ENCODE assay signal across 25 mouse cellular contexts in the genomic region with DNA sequence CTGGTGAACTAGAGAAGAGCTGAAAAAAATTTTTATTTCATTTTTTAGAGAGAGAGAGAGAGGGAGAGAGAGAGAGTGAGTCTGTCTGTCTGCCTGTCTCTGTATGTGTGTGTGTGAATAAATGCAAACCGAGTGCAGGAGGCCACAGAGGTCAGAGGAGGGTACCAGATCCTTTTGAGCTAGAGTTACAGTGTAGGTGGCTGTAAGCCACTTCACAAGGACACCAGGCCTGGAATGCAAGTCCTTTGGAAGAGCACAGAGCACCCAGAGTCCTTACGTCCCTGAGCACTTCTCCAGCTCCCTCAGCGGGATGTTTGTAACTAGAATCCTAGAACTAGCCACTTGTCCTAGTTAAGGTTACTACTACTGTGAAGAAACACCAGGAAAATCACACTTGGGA. TPM values are rescaled to one million over a fixed set of nuclear protein-coding genes. Genes with fewer than 3 reads are reported as not detected.
DNase-seq lines count a peak whose midpoint lies in the region; ATAC-seq and TF ChIP-seq lines count a peak whose summit lies in the region.
"Had no signal": no experiment of that assay in that cellular context is flagged by ENCODE, and none has a peak within 500 bp of the region (broad histone marks: within the 10 kb centered on the region; RNA-seq: fewer than 3 reads in every experiment).

No protein-coding gene starts in this region.

- no peak for ATAC-seq in heart, postnatal 0 days (ENCODE audit: insufficient read depth, low read depth)
- ATAC-seq in midbrain, embryonic 13.5 days: no peak
- ATAC-seq: forebrain, embryonic 14.5 days had no signal

- peak overlapping the region; percentile 69 for H3K27ac ChIP-seq in gastrocnemius, adult 2 months
- H3K27ac ChIP-seq in heart, adult 2 months: no peak overlapping the region
- 0 out of 2 replicates have a peak overlapping the region, but pooled peaks have one; percentile 9 for H3K27ac ChIP-seq in heart, postnatal 0 days (ENCODE audit: low read depth)
- no peak overlapping the region for H3K27ac ChIP-seq in heart, embryonic 10.5 days
- no peak overlapping the region for H3K27ac ChIP-seq in midbrain, embryonic 13.5 days
- H3K27ac ChIP-seq: embryonic facial prominence, embryonic 13.5 days; embryonic facial prominence, embryonic 15.5 days; forebrain, embryonic 10.5 days; forebrain, embryonic 12.5 days had no signal

- TF ChIP-seq EP300 in heart, adult 2 months (IDR thresholded peaks at IDR 0.05; ENCODE audit: insufficient read depth, low read depth, low read length): 0 out of 2 replicates have a peak, but pooled peaks have one; percentile 16
- no peak for TF ChIP-seq EP300 in heart, postnatal 0 days (IDR thresholded peaks at IDR 0.05; ENCODE audit: low read depth)

- H3K9me3 ChIP-seq in heart, postnatal 0 days (replicated peaks; ENCODE audit: control insufficient read depth, low read length): 0 out of 2 replicates have a peak, but pooled peaks cover 4% of the 10 kb centered on the region
- H3K9me3 ChIP-seq in heart, embryonic 10.5 days: no peaks in the 10 kb centered on the region
- H3K9me3 ChIP-seq in midbrain, embryonic 13.5 days: no peaks in the 10 kb centered on the region
- H3K9me3 ChIP-seq: embryonic facial prominence, embryonic 13.5 days; embryonic facial prominence, embryonic 15.5 days; forebrain, embryonic 10.5 days; forebrain, embryonic 12.5 days had no signal

- no peaks in the 10 kb centered on the region for H3K79me2 ChIP-seq in heart, adult 2 months (replicated peaks; ENCODE audit: control insufficient read depth, insufficient read depth, low read length)

- DNase-seq in gastrocnemius, adult 2 months: no peak
- DNase-seq in gastrocnemius, postnatal 25 days: no peak
- no peak for DNase-seq in heart, adult 2 months
- DNase-seq in heart, postnatal 10 days: no peak
- DNase-seq in heart, postnatal 0 days (ENCODE audit: low spot score): no peak
- no peak for DNase-seq in heart, embryonic 10.5 days (ENCODE audit: low spot score)
- DNase-seq: adrenal gland, adult 2 months; adrenal gland, postnatal 10 days; adrenal gland, postnatal 25 days; cerebellum, adult 11 months; cerebellum, adult 18-20 months; cerebellum, adult 8-10 months; cerebellum, adult 9-11 months; cerebellum, postnatal 14 days; cerebellum, postnatal 36 days; embryo, embryonic 11 days had no signal

- intact Hi-C loops in gastrocnemius, adult 2 months (cut with DNase I): no loop called here
- intact Hi-C loops in heart, adult 2 months (cut with DNase I): no loop called here
- intact Hi-C loops in heart, postnatal 10 days (cut with DNase I): no loop called here

- H3K27me3 ChIP-seq in heart, adult 2 months (ENCODE audit: control insufficient read depth, insufficient read depth, low read length): no peaks in the 10 kb centered on the region
- H3K27me3 ChIP-seq in heart, postnatal 0 days (ENCODE audit: control insufficient read depth, insufficient read depth, low read length): no peaks in the 10 kb centered on the region
- no peaks in the 10 kb centered on the region for H3K27me3 ChIP-seq in heart, embryonic 10.5 days (ENCODE audit: insufficient read depth, poor library complexity, severe bottlenecking)
- H3K27me3 ChIP-seq in midbrain, embryonic 13.5 days: no peaks in the 10 kb centered on the region
- H3K27me3 ChIP-seq: embryonic facial prominence, embryonic 13.5 days; embryonic facial prominence, embryonic 15.5 days; forebrain, embryonic 12.5 days had no signal

- TF ChIP-seq POLR2A in heart, adult 2 months (IDR thresholded peaks at IDR 0.05; ENCODE audit: insufficient read depth, low read depth, low read length): no peak

- no peak overlapping the region for H3K9ac ChIP-seq in heart, adult 2 months (ENCODE audit: low read depth, low read length)
- H3K9ac ChIP-seq in heart, postnatal 0 days (replicated peaks; ENCODE audit: low read depth, low read length): no peak overlapping the region
- H3K9ac ChIP-seq in midbrain, embryonic 13.5 days (replicated peaks): no peak overlapping the region
- H3K9ac ChIP-seq: embryonic facial prominence, embryonic 13.5 days; embryonic facial prominence, embryonic 15.5 days; forebrain, embryonic 12.5 days had no signal

- no peaks in the 10 kb centered on the region for H3K4me1 ChIP-seq in heart, adult 2 months (ENCODE audit: control insufficient read depth, insufficient read depth, low read length)
- H3K4me1 ChIP-seq in heart, postnatal 0 days (ENCODE audit: control insufficient read depth, insufficient read depth): no peaks in the 10 kb centered on the region
- 0 out of 2 replicates have a peak, but pooled peaks cover 3% of the 10 kb centered on the region for H3K4me1 ChIP-seq in heart, embryonic 10.5 days
- no peaks in the 10 kb centered on the region for H3K4me1 ChIP-seq in midbrain, embryonic 13.5 days (replicated peaks)
- H3K4me1 ChIP-seq: embryonic facial prominence, embryonic 13.5 days; embryonic facial prominence, embryonic 15.5 days; forebrain, embryonic 10.5 days; forebrain, embryonic 12.5 days had no signal

- WGBS in heart, adult 2 months: 69% methylated on average over 3 of the region's 3 CpGs
- WGBS in heart, postnatal 0 days: 45% methylated on average over 3 of the region's 3 CpGs
- 68% methylated on average over 3 of the region's 3 CpGs for WGBS in heart, embryonic 10.5 days
- WGBS in midbrain, embryonic 13.5 days: 90% methylated on average over 3 of the region's 3 CpGs

- no peak overlapping the region for H3K4me2 ChIP-seq in heart, postnatal 0 days (ENCODE audit: low read depth, low read length)
- H3K4me2 ChIP-seq in midbrain, embryonic 13.5 days (replicated peaks): no peak overlapping the region
- H3K4me2 ChIP-seq: embryonic facial prominence, embryonic 13.5 days; embryonic facial prominence, embryonic 15.5 days; forebrain, embryonic 12.5 days had no signal

- TF ChIP-seq CTCF in gastrocnemius, adult 2 months (IDR thresholded peaks at IDR 0.05): no peak
- TF ChIP-seq CTCF in heart, adult 2 months (IDR thresholded peaks at IDR 0.05): no peak
- no peak for TF ChIP-seq CTCF in heart, postnatal 0 days (IDR thresholded peaks at IDR 0.05; ENCODE audit: low read depth)

- H3K36me3 ChIP-seq in heart, adult 2 months (ENCODE audit: control insufficient read depth, insufficient read depth, low read length): no peaks in the 10 kb centered on the region; the same call in 1 of the 2 replicates
- peaks cover 78% of the 10 kb centered on the region for H3K36me3 ChIP-seq in heart, postnatal 0 days (replicated peaks; ENCODE audit: control insufficient read depth, insufficient read depth, low read length)
- peaks cover 86% of the 10 kb centered on the region for H3K36me3 ChIP-seq in heart, embryonic 10.5 days
- H3K36me3 ChIP-seq in midbrain, embryonic 13.5 days: peaks cover 71% of the 10 kb centered on the region

- H3K4me3 ChIP-seq in gastrocnemius, adult 2 months: no peak overlapping the region
- no peak overlapping the region for H3K4me3 ChIP-seq in heart, adult 2 months
- no peak overlapping the region for H3K4me3 ChIP-seq in heart, postnatal 0 days (ENCODE audit: low read depth, low read length)
- no peak overlapping the region for H3K4me3 ChIP-seq in heart, embryonic 10.5 days
- no peak overlapping the region for H3K4me3 ChIP-seq in midbrain, embryonic 13.5 days (replicated peaks)
- H3K4me3 ChIP-seq: embryonic facial prominence, embryonic 13.5 days; embryonic facial prominence, embryonic 15.5 days; erythroblast, embryonic 14.5 days; forebrain, embryonic 10.5 days; forebrain, embryonic 12.5 days had no signal

RNA-seq across cellular contexts. Expression of a gene that starts 25.6 kb away (rescaled TPM):
- total RNA-seq in gastrocnemius, adult 2 months (2021): 10 to 100 TPM; 17.5 to 24.4 TPM
- 10 to 100 TPM; 31.2 to 32.4 TPM for total RNA-seq in gastrocnemius, postnatal 25 days (2021)
- total RNA-seq in heart, adult 2 months (2021): 10 to 100 TPM; 31.6 to 32.5 TPM
- polyA plus RNA-seq in heart, adult 2 months (2012; rRNA removed): 49.8 and 70.9 TPM in 2 replicates
- total RNA-seq in heart, postnatal 10 days (2021): 100 to 1,000 TPM; 147 to 156 TPM
- total RNA-seq in heart, postnatal 0 days (2014; rRNA removed; ENCODE audit: low replicate concordance): 190 and 209 TPM in 2 replicates
- polyA plus RNA-seq in heart, postnatal 0 days (2015; fragmentation: Nextera tagmentation; extraction: Ambion mirVana): 47.1 and 54.2 TPM in 2 replicates
- polyA plus RNA-seq in heart, embryonic 10.5 days (2016; fragmentation: Nextera tagmentation; extraction: Ambion mirVana): 34.6 and 67.0 TPM in 2 replicates
- 11.6 and 13.7 TPM in 2 replicates for polyA plus RNA-seq in midbrain, embryonic 13.5 days (2015; fragmentation: Nextera tagmentation; extraction: Ambion mirVana)
- polyA plus RNA-seq: erythroblast, embryonic 14.5 days had no signal

RNA-seq across cellular contexts. Expression of a gene that starts 46.6 kb away (rescaled TPM):
- 1 to 10 TPM; 3.0 to 3.1 TPM for total RNA-seq in gastrocnemius, adult 2 months (2021)
- total RNA-seq in gastrocnemius, postnatal 25 days (2021): 1 to 10 TPM; 2.9 TPM
- total RNA-seq in heart, adult 2 months (2021): 1 to 10 TPM; 6.5 to 6.7 TPM
- 7.3 and 10.4 TPM in 2 replicates for polyA plus RNA-seq in heart, adult 2 months (2012; rRNA removed)
- 10 to 100 TPM; 18.1 TPM for total RNA-seq in heart, postnatal 10 days (2021)
- 13.0 and 16.6 TPM in 2 replicates for total RNA-seq in heart, postnatal 0 days (2014; rRNA removed; ENCODE audit: low replicate concordance)
- 13.7 and 14.1 TPM in 2 replicates for polyA plus RNA-seq in heart, postnatal 0 days (2015; fragmentation: Nextera tagmentation; extraction: Ambion mirVana)
- 53.6 and 55.8 TPM in 2 replicates for polyA plus RNA-seq in heart, embryonic 10.5 days (2016; fragmentation: Nextera tagmentation; extraction: Ambion mirVana)
- 29.9 and 32.7 TPM in 2 replicates for polyA plus RNA-seq in midbrain, embryonic 13.5 days (2015; fragmentation: Nextera tagmentation; extraction: Ambion mirVana)

RNA-seq across cellular contexts. Expression of a gene that starts 46.6 kb away (rescaled TPM):
- total RNA-seq in gastrocnemius, adult 2 months (2021): 1 to 10 TPM in 1 of 2 experiments, under 1 TPM in 1; 0.71 to 1.4 TPM
- 1 to 10 TPM in 1 of 2 experiments, under 1 TPM in 1; 0.82 to 2.4 TPM for total RNA-seq in gastrocnemius, postnatal 25 days (2021)
- total RNA-seq in heart, adult 2 months (2021): under 1 TPM; 0.21 to 0.23 TPM
- not detected in 2 replicates for polyA plus RNA-seq in heart, adult 2 months (2012; rRNA removed)
- total RNA-seq in heart, postnatal 10 days (2021): under 1 TPM; 0.10 to 0.12 TPM
- not detected in 2 replicates for total RNA-seq in heart, postnatal 0 days (2014; rRNA removed; ENCODE audit: low replicate concordance)
- 0.10 TPM in 1 of 2 replicates, not detected in the other for polyA plus RNA-seq in heart, postnatal 0 days (2015; fragmentation: Nextera tagmentation; extraction: Ambion mirVana)
- 0.07 and 0.18 TPM in 2 replicates for polyA plus RNA-seq in heart, embryonic 10.5 days (2016; fragmentation: Nextera tagmentation; extraction: Ambion mirVana)
- 0.24 and 0.36 TPM in 2 replicates for polyA plus RNA-seq in midbrain, embryonic 13.5 days (2015; fragmentation: Nextera tagmentation; extraction: Ambion mirVana)
- total RNA-seq: common myeloid progenitor, adult 5-6 weeks; MEL had no signal
- polyA plus RNA-seq: erythroblast, embryonic 14.5 days had no signal

RNA-seq across cellular contexts. Expression of a gene that starts 52.8 kb away (rescaled TPM):
- total RNA-seq in gastrocnemius, adult 2 months (2021): 1 to 10 TPM; 2.5 to 7.6 TPM
- total RNA-seq in gastrocnemius, postnatal 25 days (2021): 10 to 100 TPM in 1 of 2 experiments, 1 to 10 TPM in 1; 8.0 to 13.6 TPM
- 1 to 10 TPM; 4.8 to 7.6 TPM for total RNA-seq in heart, adult 2 months (2021)
- polyA plus RNA-seq in heart, adult 2 months (2012; rRNA removed): 9.4 and 13.8 TPM in 2 replicates
- 10 to 100 TPM; 15.5 to 21.3 TPM for total RNA-seq in heart, postnatal 10 days (2021)
- total RNA-seq in heart, postnatal 0 days (2014; rRNA removed; ENCODE audit: low replicate concordance): 9.0 TPM in 2 replicates
- polyA plus RNA-seq in heart, postnatal 0 days (2015; fragmentation: Nextera tagmentation; extraction: Ambion mirVana): 4.1 and 4.5 TPM in 2 replicates
- polyA plus RNA-seq in heart, embryonic 10.5 days (2016; fragmentation: Nextera tagmentation; extraction: Ambion mirVana): 0.50 TPM in 1 of 2 replicates, not detected in the other
- 1.9 and 2.5 TPM in 2 replicates for polyA plus RNA-seq in midbrain, embryonic 13.5 days (2015; fragmentation: Nextera tagmentation; extraction: Ambion mirVana)
- total RNA-seq: common myeloid progenitor, adult 5-6 weeks had no signal
- polyA plus RNA-seq: forebrain, embryonic 10.5 days had no signal

RNA-seq across cellular contexts. Expression of a gene that starts 58.4 kb away (rescaled TPM):
- not detected for total RNA-seq in gastrocnemius, adult 2 months (2021)
- not detected for total RNA-seq in gastrocnemius, postnatal 25 days (2021)
- total RNA-seq in heart, adult 2 months (2021): under 1 TPM in 1 of 2 experiments, not detected in 1; 0.05 TPM
- 0.04 and 0.12 TPM in 2 replicates for polyA plus RNA-seq in heart, adult 2 months (2012; rRNA removed)
- not detected for total RNA-seq in heart, postnatal 10 days (2021)
- not detected in 2 replicates for total RNA-seq in heart, postnatal 0 days (2014; rRNA removed; ENCODE audit: low replicate concordance)
- polyA plus RNA-seq in heart, postnatal 0 days (2015; fragmentation: Nextera tagmentation; extraction: Ambion mirVana): not detected in 2 replicates
- 0.21 TPM in 1 of 2 replicates, not detected in the other for polyA plus RNA-seq in heart, embryonic 10.5 days (2016; fragmentation: Nextera tagmentation; extraction: Ambion mirVana)
- 0.16 TPM in 1 of 2 replicates, not detected in the other for polyA plus RNA-seq in midbrain, embryonic 13.5 days (2015; fragmentation: Nextera tagmentation; extraction: Ambion mirVana)
- total RNA-seq: adrenal gland, postnatal 25 days; common myeloid progenitor, adult 5-6 weeks; MEL had no signal
- polyA plus RNA-seq: erythroblast, embryonic 14.5 days; forebrain, embryonic 14.5 days had no signal

Comparison
In these comparisons a context has a peak if more than half of its experiments do, and no peak if none do; other contexts are left out.
1. H3K27ac ChIP-seq: peak in gastrocnemius, adult 2 months (single experiment) and heart, postnatal 0 days (single experiment); none in heart, adult 2 months (single experiment), heart, embryonic 10.5 days (single experiment) and midbrain, embryonic 13.5 days (single experiment).